Mouse (Mus musculus): Measurements from ENCODE around the gene Fxn. TPM values are rescaled to one million over a fixed set of nuclear protein-coding genes. Genes with fewer than 3 reads are reported as not detected.

Gene Fxn
- polyA plus RNA-seq, 1 experiment from 2014 or later, result 37.0 TPM

DNA sequence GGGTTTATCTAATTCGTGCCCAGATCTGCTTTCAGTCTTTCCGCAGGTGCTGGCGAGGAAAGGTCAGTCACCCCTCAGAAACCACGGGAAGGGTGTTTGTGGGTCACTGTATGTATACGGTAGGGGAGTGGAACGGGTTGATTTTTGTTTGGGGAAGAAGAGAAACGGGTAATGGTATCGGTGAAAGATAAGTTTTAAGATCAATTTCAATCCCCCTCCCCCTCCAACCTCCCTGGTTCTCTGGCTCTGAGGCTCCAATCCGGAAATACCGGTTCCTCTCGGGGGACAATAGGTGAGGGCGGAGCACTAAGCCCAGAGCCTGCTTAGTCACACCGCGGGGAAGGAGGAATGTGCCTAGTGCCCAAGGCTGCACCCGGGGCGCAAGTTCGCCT is 55.1 kb downstream of the Fxn start:
- Histone ChIP-seq H3K4me1 (replicated peaks; ENCODE audit: control insufficient read depth, insufficient read depth, low read length) (peaks cover 6% of the 10 kb centered on the region; the same call in 1 of the 2 replicates), H3K27ac (no peak overlapping the region), H3K9me3 (ENCODE audit: control insufficient read depth, low read length) (no peaks in the 10 kb centered on the region), H3K9ac (no peak overlapping the region), H3K27me3 (ENCODE audit: control insufficient read depth, insufficient read depth, low read length) (peaks cover 36% of the 10 kb centered on the region), H3K36me3 (replicated peaks; ENCODE audit: control insufficient read depth, insufficient read depth) (no peaks in the 10 kb centered on the region), H3K4me2 (replicated peaks) (peak overlapping the region; percentile 74), H3K4me3 (replicated peaks; ENCODE audit: low read length) (peak overlapping the region; percentile 42)
- DNase-seq (ENCODE audit: low spot score) (no peak), ATAC-seq (ENCODE audit: low FRiP score) (no peak)
- 2% methylated on average over 17 of the region's 17 CpGs for WGBS

DNA sequence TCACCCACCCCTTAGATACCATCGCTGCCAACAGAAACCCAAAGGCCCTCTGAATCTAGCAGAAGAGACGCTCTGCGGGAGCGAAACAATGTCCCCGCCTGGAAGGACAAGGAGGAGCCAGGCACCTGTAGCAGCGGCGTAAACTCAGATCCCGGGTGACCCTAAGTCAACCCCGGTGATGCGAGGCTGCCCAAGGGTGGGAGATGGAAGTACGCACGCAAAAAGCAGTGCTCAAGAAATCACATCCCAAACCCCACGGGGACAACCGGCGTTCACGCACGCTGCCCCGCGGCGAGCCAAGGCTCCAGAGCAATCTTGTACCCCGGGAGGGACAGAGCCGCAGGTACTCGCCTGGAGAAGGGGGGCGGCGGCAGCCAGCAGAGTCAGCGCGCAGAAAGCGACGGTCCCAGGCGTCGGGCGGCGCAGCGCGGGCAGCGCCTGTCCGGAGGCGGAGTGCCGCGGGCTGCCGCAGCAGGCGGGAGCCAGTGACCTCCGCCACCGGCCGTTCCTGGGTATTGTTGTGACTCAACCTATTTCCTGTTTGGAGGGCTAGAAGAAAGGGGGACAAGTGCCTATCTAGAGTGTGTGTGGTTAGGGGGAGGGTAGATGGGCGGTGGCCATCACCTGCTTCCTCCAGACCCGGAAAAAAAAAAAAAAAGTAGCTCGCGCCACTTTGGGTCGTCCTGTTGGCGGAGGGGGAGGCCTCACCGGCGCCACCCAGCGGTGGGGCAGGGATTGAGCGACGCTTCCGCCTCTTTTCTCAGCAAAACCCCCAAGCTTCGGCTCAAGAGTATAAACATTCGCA is 55.7 kb downstream of the Fxn start, which contains the start of gene Tjp2:
Gene Tjp2, minus strand, starts transcription at position 531 of the 805 bp plus-strand sequence.
- DNase-seq (ENCODE audit: low spot score) (no peak), ATAC-seq (ENCODE audit: low FRiP score) (no peak)
- H3K4me3 ChIP-seq (replicated peaks; ENCODE audit: low read length), result peak within 1 kb of the TSS; percentile 42
- WGBS, result under 1% methylated on average over 59 of the region's 59 CpGs
- H3K36me3 ChIP-seq (replicated peaks; ENCODE audit: control insufficient read depth, insufficient read depth), result no peaks in the 10 kb centered on the region
- H3K4me1 ChIP-seq (replicated peaks; ENCODE audit: control insufficient read depth, insufficient read depth, low read length), result peaks cover 6% of the 10 kb centered on the region; the same call in 1 of the 2 replicates
- peak within 1 kb of the TSS; percentile 74 for H3K4me2 ChIP-seq (replicated peaks)
- H3K27ac ChIP-seq, result no peak within 1 kb of the TSS; the same call in 1 of the 2 replicates
- no peaks in the 10 kb centered on the region for H3K9me3 ChIP-seq (ENCODE audit: control insufficient read depth, low read length)
- peak within 1 kb of the TSS; percentile 37 for H3K9ac ChIP-seq
- H3K27me3 ChIP-seq (ENCODE audit: control insufficient read depth, insufficient read depth, low read length), result peaks cover 36% of the 10 kb centered on the region

DNA sequence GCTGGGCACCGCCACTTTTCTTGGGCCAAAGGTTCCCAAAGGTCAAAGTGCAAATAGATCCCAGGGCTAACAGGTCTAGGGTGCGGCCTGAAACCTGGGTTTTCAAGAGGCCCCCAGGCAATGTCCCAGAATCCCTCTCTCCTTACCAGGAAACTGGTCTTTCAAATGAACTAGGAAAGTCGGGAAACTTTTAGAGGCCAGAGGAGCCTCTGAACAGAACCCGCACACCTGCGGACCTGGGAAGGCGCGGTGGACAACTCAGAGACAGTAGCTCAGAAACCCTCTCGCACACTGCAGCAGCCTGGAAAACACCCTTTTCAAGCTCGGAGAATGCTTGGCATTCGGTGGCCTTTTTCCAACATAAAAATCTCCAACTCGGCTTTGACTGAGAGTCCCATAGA is 56.6 kb downstream of the Fxn start:
- Histone ChIP-seq H3K4me3 (replicated peaks; ENCODE audit: low read length) (peak overlapping the region; percentile 42; the same call in 1 of the 2 replicates), H3K36me3 (replicated peaks; ENCODE audit: control insufficient read depth, insufficient read depth) (no peaks in the 10 kb centered on the region), H3K9ac (no peak overlapping the region), H3K4me2 (replicated peaks) (peak overlapping the region; percentile 74), H3K27me3 (ENCODE audit: control insufficient read depth, insufficient read depth, low read length) (peaks cover 36% of the 10 kb centered on the region), H3K4me1 (replicated peaks; ENCODE audit: control insufficient read depth, insufficient read depth, low read length) (peaks cover 6% of the 10 kb centered on the region; the same call in 1 of the 2 replicates), H3K27ac (no peak overlapping the region), H3K9me3 (ENCODE audit: control insufficient read depth, low read length) (no peaks in the 10 kb centered on the region)
- DNase-seq (ENCODE audit: low spot score), result no peak
- no peak for ATAC-seq (ENCODE audit: low FRiP score)
- 13% methylated on average over 11 of the region's 11 CpGs for WGBS

DNA sequence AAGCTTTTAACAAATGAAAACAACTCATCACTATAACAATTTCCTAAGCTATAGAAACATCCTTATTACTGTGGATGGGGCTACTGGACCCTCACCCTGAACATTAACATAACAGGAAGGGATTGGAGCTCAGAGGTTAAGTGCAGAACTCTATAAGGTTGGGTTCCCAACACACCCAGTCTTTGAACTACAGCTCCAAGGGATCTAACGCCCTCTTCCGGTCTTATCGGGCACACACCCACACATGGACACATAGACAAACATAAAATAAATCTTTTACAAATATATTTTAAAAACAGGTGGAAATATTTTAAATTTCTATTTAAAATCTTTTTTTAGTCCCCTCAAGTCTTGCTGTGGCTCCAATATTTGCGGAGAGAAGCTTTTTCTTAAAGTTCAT is 59.0 kb downstream of the Fxn start:
- DNase-seq (ENCODE audit: low spot score), result no peak
- no peak for ATAC-seq (ENCODE audit: low FRiP score)
- Histone ChIP-seq H3K36me3 (replicated peaks; ENCODE audit: control insufficient read depth, insufficient read depth) (no peaks in the 10 kb centered on the region), H3K9me3 (ENCODE audit: control insufficient read depth, low read length) (no peaks in the 10 kb centered on the region), H3K4me1 (replicated peaks; ENCODE audit: control insufficient read depth, insufficient read depth, low read length) (peaks cover 6% of the 10 kb centered on the region; the same call in 1 of the 2 replicates), H3K4me3 (replicated peaks; ENCODE audit: low read length) (no peak overlapping the region), H3K27ac (no peak overlapping the region), H3K9ac (no peak overlapping the region), H3K27me3 (ENCODE audit: control insufficient read depth, insufficient read depth, low read length) (peaks cover 31% of the 10 kb centered on the region), H3K4me2 (replicated peaks) (no peak overlapping the region)
- 91% methylated on average over 4 of the region's 4 CpGs for WGBS

DNA sequence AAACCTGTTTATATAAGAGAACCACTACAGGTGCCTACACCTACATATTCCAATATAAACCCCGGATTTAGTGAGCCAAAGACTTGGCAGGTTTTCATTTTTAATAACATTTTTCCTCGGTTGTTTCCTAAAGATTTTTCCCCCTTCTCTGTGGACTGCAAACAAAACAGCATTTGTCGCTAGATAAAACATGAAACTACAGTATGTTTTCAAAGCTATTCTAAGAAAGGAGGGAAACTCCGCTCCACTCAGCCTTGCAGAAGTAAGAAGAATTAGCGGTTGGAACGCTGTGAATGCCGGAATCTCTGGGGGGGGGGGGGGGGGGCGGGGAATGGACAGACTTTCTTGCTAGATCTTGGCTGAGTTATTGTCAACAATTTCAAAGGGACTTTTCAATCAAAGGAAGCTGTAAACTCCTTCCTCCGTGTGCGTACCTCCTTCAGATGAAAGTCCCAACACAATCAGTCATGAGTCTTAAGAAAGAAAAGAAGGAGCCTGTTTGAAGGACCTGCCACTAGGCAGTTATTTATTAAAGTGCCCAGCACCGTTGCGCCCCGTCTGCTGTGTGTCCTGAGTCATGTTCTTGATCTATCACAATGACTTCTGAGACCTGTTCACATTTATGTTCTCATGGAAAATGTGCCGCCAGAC is 59.5 kb downstream of the Fxn start:
- H3K4me3 ChIP-seq (replicated peaks; ENCODE audit: low read length), result no peak overlapping the region
- no peak overlapping the region for H3K9ac ChIP-seq
- peaks cover 25% of the 10 kb centered on the region for H3K27me3 ChIP-seq (ENCODE audit: control insufficient read depth, insufficient read depth, low read length)
- DNase-seq (ENCODE audit: low spot score) (no peak), ATAC-seq (ENCODE audit: low FRiP score) (no peak)
- H3K4me1 ChIP-seq (replicated peaks; ENCODE audit: control insufficient read depth, insufficient read depth, low read length), result peaks cover 6% of the 10 kb centered on the region; the same call in 1 of the 2 replicates
- no peaks in the 10 kb centered on the region for H3K9me3 ChIP-seq (ENCODE audit: control insufficient read depth, low read length)
- 22% methylated on average over 14 of the region's 14 CpGs for WGBS
- no peak overlapping the region for H3K4me2 ChIP-seq (replicated peaks)
- no peaks in the 10 kb centered on the region for H3K36me3 ChIP-seq (replicated peaks; ENCODE audit: control insufficient read depth, insufficient read depth)
- no peak overlapping the region for H3K27ac ChIP-seq

DNA sequence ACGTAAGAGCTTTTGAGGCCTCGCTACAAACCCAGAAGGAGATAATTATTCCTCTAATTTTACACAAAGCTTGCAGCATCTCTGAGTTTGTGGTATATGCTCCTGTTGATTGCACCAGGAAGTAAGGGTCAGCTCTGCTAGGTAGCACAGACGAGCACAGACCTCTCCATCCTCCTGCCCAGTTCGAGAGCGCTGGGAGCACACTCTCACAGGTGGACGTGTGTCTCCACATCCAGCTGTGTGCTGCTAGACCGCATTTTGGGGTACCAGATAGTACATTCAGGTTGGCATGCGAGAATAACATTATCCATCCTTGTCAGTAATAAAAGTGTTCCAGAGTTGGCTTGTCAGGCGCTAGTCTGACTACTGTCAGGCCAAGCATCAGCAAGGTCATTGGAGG is 61.4 kb downstream of the Fxn start:
- DNase-seq (ENCODE audit: low spot score) (no peak), ATAC-seq (ENCODE audit: low FRiP score) (no peak)
- H3K27me3 ChIP-seq (ENCODE audit: control insufficient read depth, insufficient read depth, low read length), result peaks cover 7% of the 10 kb centered on the region
- WGBS, result 75% methylated on average over 9 of the region's 9 CpGs
- no peak overlapping the region for H3K4me2 ChIP-seq (replicated peaks)
- no peak overlapping the region for H3K9ac ChIP-seq
- H3K36me3 ChIP-seq (replicated peaks; ENCODE audit: control insufficient read depth, insufficient read depth), result no peaks in the 10 kb centered on the region
- H3K27ac ChIP-seq, result no peak overlapping the region
- no peaks in the 10 kb centered on the region for H3K4me1 ChIP-seq (replicated peaks; ENCODE audit: control insufficient read depth, insufficient read depth, low read length)
- H3K4me3 ChIP-seq (replicated peaks; ENCODE audit: low read length), result no peak overlapping the region
- H3K9me3 ChIP-seq (ENCODE audit: control insufficient read depth, low read length), result no peaks in the 10 kb centered on the region

DNA sequence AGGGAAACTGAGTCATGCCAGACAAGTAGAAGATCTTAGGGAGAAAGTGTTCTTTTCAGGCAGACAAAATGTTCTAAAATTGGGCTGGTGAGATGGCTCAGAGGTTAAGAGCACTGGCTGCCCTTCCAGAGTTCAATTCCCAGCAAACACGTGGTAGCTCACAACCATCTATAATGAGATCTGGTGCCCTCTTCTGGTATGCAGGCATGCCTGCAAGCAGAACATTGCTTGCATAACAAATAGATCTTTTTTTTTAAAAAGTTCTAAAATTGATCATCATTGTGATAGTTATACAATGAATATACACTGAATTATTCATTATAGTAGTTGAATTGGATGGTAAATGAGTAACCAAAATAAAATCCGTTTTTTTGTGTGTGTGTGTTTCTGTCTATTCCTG is 62.1 kb downstream of the Fxn start:
- Histone ChIP-seq H3K4me2 (replicated peaks) (no peak overlapping the region), H3K36me3 (replicated peaks; ENCODE audit: control insufficient read depth, insufficient read depth) (no peaks in the 10 kb centered on the region), H3K4me1 (replicated peaks; ENCODE audit: control insufficient read depth, insufficient read depth, low read length) (no peaks in the 10 kb centered on the region), H3K9ac (no peak overlapping the region), H3K4me3 (replicated peaks; ENCODE audit: low read length) (no peak overlapping the region), H3K27me3 (ENCODE audit: control insufficient read depth, insufficient read depth, low read length) (peaks cover under 1% of the 10 kb centered on the region; the same call in 1 of the 2 replicates), H3K27ac (no peak overlapping the region), H3K9me3 (ENCODE audit: control insufficient read depth, low read length) (no peaks in the 10 kb centered on the region)
- DNase-seq (ENCODE audit: low spot score) (no peak), ATAC-seq (ENCODE audit: low FRiP score) (no peak)
- 33% methylated on average over 2 of the region's 2 CpGs for WGBS

DNA sequence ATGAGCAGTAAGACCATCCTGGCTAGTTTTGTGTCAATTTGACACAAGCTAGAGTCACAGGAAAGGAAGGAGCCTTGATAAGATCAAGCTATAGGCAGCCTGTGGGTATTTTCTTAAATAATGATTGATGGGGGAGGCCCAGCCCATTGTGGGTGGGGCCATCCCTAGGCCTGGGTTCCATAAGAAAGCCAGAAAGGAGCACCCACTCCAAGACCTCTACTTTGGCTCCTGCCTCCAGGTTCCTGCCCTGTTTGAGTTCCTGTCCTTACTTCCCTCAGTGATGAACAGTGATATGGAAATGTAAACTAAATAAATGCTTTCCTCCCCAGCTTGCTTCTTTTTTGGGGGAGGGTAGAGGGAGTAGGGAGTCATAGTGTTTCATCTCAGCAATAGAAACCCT is 62.6 kb downstream of the Fxn start:
- Histone ChIP-seq H3K36me3 (replicated peaks; ENCODE audit: control insufficient read depth, insufficient read depth) (no peaks in the 10 kb centered on the region), H3K4me1 (replicated peaks; ENCODE audit: control insufficient read depth, insufficient read depth, low read length) (no peaks in the 10 kb centered on the region), H3K9ac (no peak overlapping the region), H3K27ac (no peak overlapping the region), H3K4me3 (replicated peaks; ENCODE audit: low read length) (no peak overlapping the region), H3K27me3 (ENCODE audit: control insufficient read depth, insufficient read depth, low read length) (no peaks in the 10 kb centered on the region), H3K9me3 (ENCODE audit: control insufficient read depth, low read length) (no peaks in the 10 kb centered on the region), H3K4me2 (replicated peaks) (no peak overlapping the region)
- DNase-seq (ENCODE audit: low spot score) (no peak), ATAC-seq (ENCODE audit: low FRiP score) (no peak)

DNA sequence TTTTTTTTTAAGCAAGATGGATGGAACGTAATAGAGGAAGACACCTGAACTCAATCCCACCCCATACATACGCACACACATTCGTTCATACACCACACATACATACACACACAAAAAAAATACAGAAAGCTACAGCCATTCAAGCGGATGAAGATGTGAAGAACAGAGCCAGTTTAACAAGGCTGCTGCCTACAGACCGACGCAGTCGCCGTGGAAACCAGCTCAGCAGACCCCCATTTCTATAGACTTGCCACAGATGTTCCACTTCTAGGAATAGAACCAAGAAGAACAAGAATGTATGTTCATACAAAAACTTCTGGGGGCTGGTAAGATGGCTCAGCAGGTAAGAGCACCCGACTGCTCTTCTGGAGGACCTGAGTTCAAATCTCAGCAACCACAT is 63.6 kb downstream of the Fxn start:
- WGBS, result 64% methylated on average over 9 of the region's 9 CpGs

More for the DNA sequence above, 63.6 kb downstream of the Fxn start:
- no peak overlapping the region for H3K4me2 ChIP-seq (replicated peaks)
- H3K4me3 ChIP-seq (replicated peaks; ENCODE audit: low read length), result no peak overlapping the region
- no peaks in the 10 kb centered on the region for H3K9me3 ChIP-seq (ENCODE audit: control insufficient read depth, low read length)
- H3K27me3 ChIP-seq (ENCODE audit: control insufficient read depth, insufficient read depth, low read length), result no peaks in the 10 kb centered on the region
- H3K4me1 ChIP-seq (replicated peaks; ENCODE audit: control insufficient read depth, insufficient read depth, low read length), result no peaks in the 10 kb centered on the region
- no peak overlapping the region for H3K27ac ChIP-seq
- ATAC-seq (ENCODE audit: low FRiP score) (no peak), DNase-seq (ENCODE audit: low spot score) (no peak)
- H3K36me3 ChIP-seq (replicated peaks; ENCODE audit: control insufficient read depth, insufficient read depth), result no peaks in the 10 kb centered on the region
- H3K9ac ChIP-seq, result no peak overlapping the region
